Mouse (Mus musculus): ENCODE measurements around the gene Ccdc170.

DNA sequence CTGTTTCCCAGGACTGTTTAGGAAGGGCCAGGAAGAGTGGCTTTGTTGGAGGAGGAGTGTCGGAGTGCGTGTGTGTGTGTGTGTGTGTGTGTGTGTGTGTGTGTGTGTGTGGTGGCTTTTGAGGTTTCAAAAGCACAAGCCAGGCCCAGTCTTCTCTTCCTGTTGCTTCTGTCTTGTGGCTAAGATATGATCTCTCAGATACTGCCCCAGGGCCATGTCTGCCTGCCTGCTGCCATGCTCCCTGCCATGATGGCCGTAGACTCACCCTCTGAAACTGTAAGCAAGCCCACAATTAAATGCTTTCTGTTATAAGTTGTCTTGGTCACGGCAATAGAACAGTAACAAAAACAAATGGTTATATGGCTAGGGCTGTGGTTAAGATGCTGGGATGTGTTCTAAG is 114.9 kb downstream of the Ccdc170 start:
- no peak for TF ChIP-seq POLR2A (IDR thresholded peaks at IDR 0.05; ENCODE audit: borderline replicate concordance, extremely low read depth, insufficient read depth, insufficient read length, poor library complexity, severe bottlenecking)
- TF ChIP-seq CTCF (IDR thresholded peaks at IDR 0.05; ENCODE audit: borderline replicate concordance, extremely low read depth, insufficient read depth, insufficient read length), result no peak
